18 mouse cellular contexts compared by ENCODE assay signal in the genomic region with DNA sequence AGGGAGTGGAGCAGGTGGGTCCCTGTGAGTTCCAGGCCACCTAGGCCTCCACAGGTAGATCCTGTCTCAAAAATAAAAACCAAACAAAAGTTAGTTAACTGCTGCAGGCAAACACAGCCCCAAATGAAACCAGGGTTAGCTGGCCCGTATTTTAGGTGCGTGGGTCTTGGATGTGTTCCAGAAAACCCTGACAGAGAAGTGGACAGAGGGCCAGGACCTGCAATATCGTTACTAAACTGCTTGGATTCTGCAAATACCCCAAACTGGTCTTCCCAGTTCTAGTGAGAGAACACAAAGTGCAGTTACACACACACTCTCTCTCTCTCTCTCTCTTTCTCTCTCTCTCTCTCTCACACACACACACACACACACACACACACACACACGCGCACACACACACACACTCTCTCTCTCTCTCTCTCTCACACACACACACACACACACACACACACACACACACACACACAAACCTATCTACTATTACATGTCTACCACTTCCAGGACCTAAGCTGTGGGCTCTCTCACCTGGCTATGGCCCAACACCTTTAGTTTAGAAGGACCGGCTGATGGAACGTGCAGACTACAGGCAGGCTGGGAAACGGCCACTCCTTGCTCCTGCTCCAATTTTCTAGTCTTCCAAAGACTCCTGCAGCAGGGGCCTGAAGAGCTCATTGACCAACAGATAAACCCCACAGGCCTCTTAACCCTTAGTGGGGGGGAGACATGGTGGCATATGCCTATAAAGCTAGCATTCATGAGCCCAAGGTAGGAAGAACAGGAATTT. TPM values are rescaled to one million over a fixed set of nuclear protein-coding genes. Genes with fewer than 3 reads are reported as not detected.
DNase-seq lines count a peak whose midpoint lies in the region; ATAC-seq and TF ChIP-seq lines count a peak whose summit lies in the region.
"Had no signal": no experiment of that assay in that cellular context is flagged by ENCODE, and none has a peak within 500 bp of the region (broad histone marks: within the 10 kb centered on the region; RNA-seq: fewer than 3 reads in every experiment).

No protein-coding gene starts in this region.

- no peak for TF ChIP-seq POLR2A in lung, adult 2 months (IDR thresholded peaks at IDR 0.05; ENCODE audit: borderline replicate concordance, extremely low read depth, low read depth, low read length)
- TF ChIP-seq POLR2A in small intestine, adult 2 months (IDR thresholded peaks at IDR 0.05; ENCODE audit: low read depth, low read length) = no peak

- no peak overlapping the region for H3K9ac ChIP-seq in intestine, embryonic 16.5 days (ENCODE audit: low read depth, low read length)
- H3K9ac ChIP-seq: forebrain, postnatal 0 days had no signal

- no peaks in the 10 kb centered on the region for H3K36me3 ChIP-seq in heart, embryonic 10.5 days
- H3K36me3 ChIP-seq in intestine, embryonic 16.5 days (ENCODE audit: control insufficient read depth, insufficient read depth, low read length) = no peaks in the 10 kb centered on the region
- H3K36me3 ChIP-seq in small intestine, adult 2 months (ENCODE audit: control insufficient read depth, insufficient read depth, low read length) = no peaks in the 10 kb centered on the region
- no peaks in the 10 kb centered on the region for H3K36me3 ChIP-seq in hindbrain, embryonic 10.5 days

- no peaks in the 10 kb centered on the region for H3K9me3 ChIP-seq in heart, embryonic 10.5 days
- H3K9me3 ChIP-seq in intestine, embryonic 16.5 days (ENCODE audit: control insufficient read depth, low read length) = no peaks in the 10 kb centered on the region
- no peaks in the 10 kb centered on the region for H3K9me3 ChIP-seq in hindbrain, embryonic 10.5 days
- H3K9me3 ChIP-seq: G1E had no signal

- H3K4me1 ChIP-seq in heart, embryonic 10.5 days = peaks cover 70% of the 10 kb centered on the region
- peaks cover 40% of the 10 kb centered on the region for H3K4me1 ChIP-seq in lung, adult 2 months (ENCODE audit: control insufficient read depth, insufficient read depth, low read length)
- peaks cover 65% of the 10 kb centered on the region for H3K4me1 ChIP-seq in intestine, embryonic 16.5 days (ENCODE audit: control insufficient read depth, insufficient read depth, low read length)
- H3K4me1 ChIP-seq in small intestine, adult 2 months (ENCODE audit: control insufficient read depth, insufficient read depth, insufficient read length, low read length) = peaks cover 30% of the 10 kb centered on the region
- H3K4me1 ChIP-seq in hindbrain, embryonic 10.5 days (replicated peaks) = peaks cover 54% of the 10 kb centered on the region

- no peak overlapping the region for H3K4me2 ChIP-seq in intestine, embryonic 16.5 days (ENCODE audit: low read depth, low read length)

- H3K27ac ChIP-seq in heart, embryonic 10.5 days = 0 out of 2 replicates have a peak overlapping the region, but pooled peaks have one; percentile 36
- peak overlapping the region; percentile 42; the same call in 1 of the 2 replicates for H3K27ac ChIP-seq in intestine, embryonic 16.5 days (ENCODE audit: low read length)
- peak overlapping the region; percentile 83 for H3K27ac ChIP-seq in small intestine, adult 2 months (ENCODE audit: insufficient read depth, low read depth, low read length)
- H3K27ac ChIP-seq in hindbrain, embryonic 10.5 days = no peak overlapping the region

- no peaks in the 10 kb centered on the region for H3K27me3 ChIP-seq in heart, embryonic 10.5 days (ENCODE audit: insufficient read depth, poor library complexity, severe bottlenecking)
- H3K27me3 ChIP-seq in intestine, embryonic 16.5 days (replicated peaks; ENCODE audit: control insufficient read depth, insufficient read depth, low read length) = peaks cover 5% of the 10 kb centered on the region; the same call in 1 of the 2 replicates
- H3K27me3 ChIP-seq in small intestine, adult 2 months (ENCODE audit: control insufficient read depth, insufficient read depth, low read length) = peaks cover 3% of the 10 kb centered on the region; the same call in 1 of the 2 replicates
- 0 out of 2 replicates have a peak, but pooled peaks cover 10% of the 10 kb centered on the region for H3K27me3 ChIP-seq in hindbrain, embryonic 10.5 days (ENCODE audit: insufficient read depth, poor library complexity, severe bottlenecking)

- H3K4me3 ChIP-seq in heart, embryonic 10.5 days = no peak overlapping the region
- no peak overlapping the region for H3K4me3 ChIP-seq in lung, adult 2 months (replicated peaks; ENCODE audit: extremely low read depth, low read depth, low read length)
- no peak overlapping the region for H3K4me3 ChIP-seq in intestine, embryonic 16.5 days (ENCODE audit: low read length)
- no peak overlapping the region for H3K4me3 ChIP-seq in small intestine, adult 2 months (ENCODE audit: low read depth, low read length)
- no peak overlapping the region for H3K4me3 ChIP-seq in hindbrain, embryonic 10.5 days

- DNase-seq in heart, embryonic 10.5 days (ENCODE audit: low spot score) = no peak
- DNase-seq in heart, adult 8-10 months (ENCODE audit: low spot score) = no peak
- DNase-seq in lung, adult 2 months = peak; percentile 37
- no peak for DNase-seq in lung, postnatal 10 days
- DNase-seq in adrenal gland, postnatal 10 days = no peak
- no peak for DNase-seq in hindbrain, embryonic 10.5 days (ENCODE audit: low spot score)
- DNase-seq: adrenal gland, postnatal 36 days; cerebellum, adult 11 months; forebrain, postnatal 0 days; gastrocnemius, postnatal 25 days; heart, postnatal 36 days; kidney, adult 11 months; thymus, adult 2 months had no signal

- no peak for TF ChIP-seq CTCF in lung, adult 2 months (IDR thresholded peaks at IDR 0.05; ENCODE audit: insufficient read depth, low read length)
- TF ChIP-seq CTCF in small intestine, adult 2 months (IDR thresholded peaks at IDR 0.05; ENCODE audit: extremely low read depth, insufficient read length, insufficient replicate concordance, low read depth, low read length) = no peak

- 59% methylated on average over 8 of the region's 8 CpGs for WGBS in heart, embryonic 10.5 days
- WGBS in lung, adult 2 months = 43% methylated on average over 8 of the region's 8 CpGs
- 56% methylated on average over 8 of the region's 8 CpGs for WGBS in intestine, embryonic 16.5 days
- 26% methylated on average over 8 of the region's 8 CpGs for WGBS in small intestine, adult 2 months
- WGBS in hindbrain, embryonic 10.5 days = 84% methylated on average over 8 of the region's 8 CpGs

- no peak for ATAC-seq in intestine, embryonic 16.5 days
- ATAC-seq: forebrain, postnatal 0 days had no signal

RNA-seq across cellular contexts. Expression of a gene that starts 3.8 kb away (rescaled TPM):
- polyA plus RNA-seq in heart, embryonic 10.5 days (2016; fragmentation: Nextera tagmentation; extraction: Ambion mirVana) = 2.1 and 3.0 TPM in 2 replicates
- total RNA-seq in heart, adult 8-10 months (2022) = 1 to 10 TPM; 5.8 to 8.1 (median 6.3) TPM
- polyA plus RNA-seq in lung, adult 2 months (2012; rRNA removed) = 89.2 and 114 TPM in 2 replicates
- 1.4 and 1.8 TPM in 2 replicates for polyA plus RNA-seq in intestine, embryonic 16.5 days (2015; fragmentation: Nextera tagmentation; extraction: Ambion mirVana)
- 15.4 and 19.6 TPM in 2 replicates for polyA plus RNA-seq in small intestine, adult 2 months (2012; rRNA removed)
- 10 to 100 TPM; 11.9 to 16.5 TPM for total RNA-seq in adrenal gland, postnatal 10 days (2021)
- polyA plus RNA-seq in hindbrain, embryonic 10.5 days (2016; fragmentation: Nextera tagmentation; extraction: Ambion mirVana) = 2.4 and 2.8 TPM in 2 replicates

RNA-seq across cellular contexts. Expression of a gene that starts 4.7 kb away (rescaled TPM):
- polyA plus RNA-seq in heart, embryonic 10.5 days (2016; fragmentation: Nextera tagmentation; extraction: Ambion mirVana) = 1.8 and 2.4 TPM in 2 replicates
- under 1 TPM; 0.41 to 0.79 (median 0.48) TPM for total RNA-seq in heart, adult 8-10 months (2022)
- 7.4 and 8.1 TPM in 2 replicates for polyA plus RNA-seq in lung, adult 2 months (2012; rRNA removed)
- polyA plus RNA-seq in intestine, embryonic 16.5 days (2015; fragmentation: Nextera tagmentation; extraction: Ambion mirVana) = 0.93 and 1.1 TPM in 2 replicates
- 1.4 and 3.1 TPM in 2 replicates for polyA plus RNA-seq in small intestine, adult 2 months (2012; rRNA removed)
- total RNA-seq in adrenal gland, postnatal 10 days (2021) = 1 to 10 TPM; 1.5 to 2.6 TPM
- polyA plus RNA-seq in hindbrain, embryonic 10.5 days (2016; fragmentation: Nextera tagmentation; extraction: Ambion mirVana) = 4.1 and 4.3 TPM in 2 replicates

RNA-seq across cellular contexts. Expression of a gene that starts 17.8 kb away (rescaled TPM):
- polyA plus RNA-seq in heart, embryonic 10.5 days (2016; fragmentation: Nextera tagmentation; extraction: Ambion mirVana) = 99.6 and 101 TPM in 2 replicates
- 10 to 100 TPM; 23.9 to 28.1 (median 26.0) TPM for total RNA-seq in heart, adult 8-10 months (2022)
- polyA plus RNA-seq in lung, adult 2 months (2012; rRNA removed) = 86.2 and 104 TPM in 2 replicates
- polyA plus RNA-seq in intestine, embryonic 16.5 days (2015; fragmentation: Nextera tagmentation; extraction: Ambion mirVana) = 141 and 142 TPM in 2 replicates
- 77.5 and 105 TPM in 2 replicates for polyA plus RNA-seq in small intestine, adult 2 months (2012; rRNA removed)
- 10 to 100 TPM; 43.7 to 45.4 TPM for total RNA-seq in adrenal gland, postnatal 10 days (2021)
- polyA plus RNA-seq in hindbrain, embryonic 10.5 days (2016; fragmentation: Nextera tagmentation; extraction: Ambion mirVana) = 110 and 113 TPM in 2 replicates

RNA-seq across cellular contexts. Expression of a gene that starts 17.9 kb away (rescaled TPM):
- 1.5 and 1.9 TPM in 2 replicates for polyA plus RNA-seq in heart, embryonic 10.5 days (2016; fragmentation: Nextera tagmentation; extraction: Ambion mirVana)
- 1 to 10 TPM in 2 of 4 experiments, under 1 TPM in 2; 0.69 to 1.8 (median 1.1) TPM for total RNA-seq in heart, adult 8-10 months (2022)
- polyA plus RNA-seq in lung, adult 2 months (2012; rRNA removed) = 7.6 and 13.2 TPM in 2 replicates
- polyA plus RNA-seq in intestine, embryonic 16.5 days (2015; fragmentation: Nextera tagmentation; extraction: Ambion mirVana) = 1.5 and 1.8 TPM in 2 replicates
- polyA plus RNA-seq in small intestine, adult 2 months (2012; rRNA removed) = 2.7 and 6.9 TPM in 2 replicates
- total RNA-seq in adrenal gland, postnatal 10 days (2021) = 1 to 10 TPM; 5.9 to 7.9 TPM
- polyA plus RNA-seq in hindbrain, embryonic 10.5 days (2016; fragmentation: Nextera tagmentation; extraction: Ambion mirVana) = 1.2 and 1.3 TPM in 2 replicates

RNA-seq across cellular contexts. Expression of a gene that starts 29.1 kb away (rescaled TPM):
- polyA plus RNA-seq in heart, embryonic 10.5 days (2016; fragmentation: Nextera tagmentation; extraction: Ambion mirVana) = 0.12 and 0.44 TPM in 2 replicates
- total RNA-seq in heart, adult 8-10 months (2022) = not detected
- 0.25 and 0.36 TPM in 2 replicates for polyA plus RNA-seq in lung, adult 2 months (2012; rRNA removed)
- 0.06 and 0.15 TPM in 2 replicates for polyA plus RNA-seq in intestine, embryonic 16.5 days (2015; fragmentation: Nextera tagmentation; extraction: Ambion mirVana)
- 0.14 and 0.41 TPM in 2 replicates for polyA plus RNA-seq in small intestine, adult 2 months (2012; rRNA removed)
- under 1 TPM; 0.36 to 0.51 TPM for total RNA-seq in adrenal gland, postnatal 10 days (2021)
- 0.52 and 0.75 TPM in 2 replicates for polyA plus RNA-seq in hindbrain, embryonic 10.5 days (2016; fragmentation: Nextera tagmentation; extraction: Ambion mirVana)
- total RNA-seq: common myeloid progenitor, adult 5-6 weeks; heart, postnatal 36 days; neutrophil, adult 5-6 weeks had no signal
